Mouse (Mus musculus) intestine, embryonic 14.5 days (tissue): Measurements from ENCODE around the gene Zan. TPM values are rescaled to one million over a fixed set of nuclear protein-coding genes. Genes with fewer than 3 reads are reported as not detected.

Experiments used
- ATAC-seq: fragments of 200-750 bp; cut with Nextera tagmentation; replicated peaks from 2 replicates; pipeline ENCODE4 v1.8.0; 2017; ENCODE audit warnings: low read depth, moderate number of reproducible peaks, moderate TSS enrichment, moderate library complexity; ENCODE audit not compliant: low FRiP score, low TSS enrichment
- DNase-seq: peaks from one replicate; pipeline ENCODE4 v3.0.0-alpha.2; 2018; ENCODE audit warnings: low spot score
- H3K27ac ChIP-seq: fragments of 300-500 bp; sonication (generic); 2 replicates; pipeline ENCODE4 v1.5.1; 2014; ENCODE audit warnings: low read depth, mild to moderate bottlenecking, control low read depth
- H3K27me3 ChIP-seq: fragments of 300-500 bp; sonication (generic); replicated peaks from 2 replicates; pipeline ENCODE4 v1.6.1; 2014; ENCODE audit warnings: low read length, control low read depth; ENCODE audit not compliant: control insufficient read depth, insufficient read depth
- H3K36me3 ChIP-seq: fragments of 300-500 bp; sonication (generic); 2 replicates; pipeline ENCODE4 v1.6.1; 2014; ENCODE audit warnings: low read length, control low read depth; ENCODE audit not compliant: control insufficient read depth, insufficient read depth
- H3K4me1 ChIP-seq: fragments of 300-500 bp; sonication (generic); replicated peaks from 2 replicates; pipeline ENCODE4 v1.6.1; 2014; ENCODE audit warnings: low read length, control low read depth, mixed read lengths; ENCODE audit not compliant: control insufficient read depth, insufficient read depth
- H3K4me2 ChIP-seq: fragments of 300-500 bp; sonication (generic); 2 replicates; pipeline ENCODE4 v1.6.1; 2014; ENCODE audit warnings: low read length
- H3K4me3 ChIP-seq: fragments of 300-500 bp; sonication (generic); 2 replicates; pipeline ENCODE4 v1.5.1; 2014; ENCODE audit warnings: low read depth, low read length, control low read depth, mixed read lengths
- H3K9ac ChIP-seq: fragments of 300-500 bp; sonication (generic); 2 replicates; pipeline ENCODE4 v1.6.1; 2014; ENCODE audit warnings: mild to moderate bottlenecking, low read length
- H3K9me3 ChIP-seq: fragments of 300-500 bp; sonication (generic); 2 replicates; pipeline ENCODE4 v1.6.1; 2016; ENCODE audit warnings: low read length, control low read depth; ENCODE audit not compliant: control insufficient read depth
- WGBS: fragments of 180-500 bp; shearing (Covaris S2); extraction: QIAGEN DNeasy Blood & Tissue Kit; methylation state at CpG from one replicate; pipeline ENCODE4 v1.1.7; 2014; 5-methylcytosine and 5-hydroxymethylcytosine counted together
- polyA plus RNA-seq: library from polyadenylated mRNA; unstranded; fragments of >200 nt; fragmentation: Nextera tagmentation; extraction: Ambion mirVana; gene quantifications from 2 replicates; pipeline ENCODE4 v1.2.1, GENCODE M21; 2014

Zan gene
- polyA plus RNA-seq, 1 experiment from 2014 or later = 0.93 TPM

DNA sequence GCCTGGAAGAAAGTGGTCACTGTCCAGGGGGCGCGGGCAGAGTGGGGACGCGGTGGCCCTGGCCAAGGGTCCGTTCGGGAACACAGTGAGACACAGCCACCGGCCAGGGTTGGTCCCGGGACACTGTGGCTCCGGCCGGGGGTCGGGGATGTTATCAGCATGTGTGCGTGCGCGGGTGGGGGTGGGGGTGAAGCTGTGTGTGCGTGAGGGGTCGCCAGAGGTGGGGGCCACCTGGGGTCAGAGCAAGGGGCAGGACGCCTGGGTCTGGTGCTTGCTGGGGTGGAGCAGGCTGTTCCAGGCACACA, 8.9 kb upstream of the Zan start:
- DNase-seq = no peak
- H3K4me3 ChIP-seq = peak overlapping the region; percentile 26

DNA sequence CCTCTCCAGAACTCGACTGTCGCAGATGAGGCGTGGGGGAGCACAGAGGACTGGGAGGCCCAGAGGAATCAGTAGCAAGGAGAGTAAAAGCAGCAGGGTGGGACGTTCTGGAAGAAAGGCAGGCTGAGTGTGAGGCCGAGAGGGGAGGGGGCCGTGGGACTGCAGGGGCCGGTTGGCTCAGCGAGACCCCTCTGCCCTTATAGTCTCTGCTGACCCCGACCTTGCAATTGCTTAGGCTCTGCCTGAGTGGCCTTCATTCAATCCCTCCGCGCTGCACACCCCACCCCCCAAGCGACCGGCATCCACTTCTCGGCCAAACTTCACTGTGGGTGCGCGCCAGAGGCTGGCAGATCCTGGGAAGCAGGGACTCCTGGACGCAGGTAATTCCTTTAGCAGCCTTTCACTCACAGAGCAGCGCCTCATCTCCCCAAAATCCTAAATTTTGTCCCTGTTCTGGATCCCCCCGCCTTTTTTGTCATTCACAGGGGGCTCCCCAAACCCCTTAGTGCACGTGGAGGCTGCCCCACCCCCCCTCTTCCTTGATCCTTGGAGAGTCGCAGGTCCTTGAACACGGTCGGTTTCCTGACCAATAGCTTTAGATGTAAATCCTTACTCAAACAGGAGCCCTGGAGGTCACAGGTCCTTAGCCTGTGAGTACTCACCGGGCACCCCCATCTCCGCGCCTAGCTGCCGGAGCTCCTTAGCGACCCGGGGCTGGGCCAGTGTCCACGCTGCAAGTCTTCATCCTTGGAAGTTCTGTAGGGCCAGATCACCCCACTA, 8.4 kb upstream of the Zan start:
- peak; percentile 57 for DNase-seq
- no peaks in the 10 kb centered on the region; the same call in 1 of the 2 replicates for H3K4me1 ChIP-seq
- H3K27me3 ChIP-seq = peaks cover 16% of the 10 kb centered on the region; the same call in 1 of the 2 replicates
- H3K9me3 ChIP-seq = no peaks in the 10 kb centered on the region
- peak overlapping the region; percentile 46 for H3K4me2 ChIP-seq
- H3K4me3 ChIP-seq = peak overlapping the region; percentile 26
- ATAC-seq = no peak; the same call in 1 of the 2 replicates
- 6% methylated on average over 30 of the region's 30 CpGs for WGBS
- H3K36me3 ChIP-seq = no peaks in the 10 kb centered on the region
- peak overlapping the region; percentile 22; the same call in 1 of the 2 replicates for H3K9ac ChIP-seq
- H3K27ac ChIP-seq = no peak overlapping the region

More for the DNA sequence above, 8.9 kb upstream of the Zan start:
- Histone ChIP-seq H3K27me3 (peaks cover 16% of the 10 kb centered on the region; the same call in 1 of the 2 replicates), H3K9me3 (no peaks in the 10 kb centered on the region), H3K4me2 (peak overlapping the region; percentile 46), H3K27ac (no peak overlapping the region), H3K36me3 (no peaks in the 10 kb centered on the region), H3K4me1 (no peaks in the 10 kb centered on the region; the same call in 1 of the 2 replicates), H3K9ac (0 out of 2 replicates have a peak overlapping the region, but pooled peaks have one; percentile 22)
- ATAC-seq = no peak; the same call in 1 of the 2 replicates
- WGBS = 2% methylated on average over 17 of the region's 17 CpGs

DNA sequence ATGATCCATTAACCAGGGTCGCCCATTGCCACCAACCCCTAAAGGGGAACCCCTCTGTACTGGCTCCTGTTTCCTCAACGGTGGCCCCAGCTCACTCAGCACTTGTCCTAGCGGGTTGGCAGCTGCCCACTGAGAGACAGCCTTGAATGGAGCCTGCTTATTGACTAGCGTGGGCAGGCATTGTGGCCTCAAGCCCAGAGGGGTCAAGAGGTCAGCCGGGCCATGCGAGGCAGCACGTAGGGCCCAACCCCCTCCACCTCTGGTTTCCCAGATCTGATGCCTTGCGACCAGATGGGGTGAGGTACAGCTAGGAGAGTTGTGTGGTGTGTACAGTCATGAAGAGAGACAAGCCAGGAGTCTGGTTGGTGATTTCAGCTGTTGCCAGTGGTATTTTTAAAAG, 5.0 kb upstream of the Zan start:
- H3K4me3 ChIP-seq = no peak overlapping the region
- H3K27ac ChIP-seq = no peak overlapping the region
- ATAC-seq = no peak
- H3K4me1 ChIP-seq = no peaks in the 10 kb centered on the region; the same call in 1 of the 2 replicates
- H3K36me3 ChIP-seq = no peaks in the 10 kb centered on the region
- no peak overlapping the region for H3K9ac ChIP-seq
- H3K9me3 ChIP-seq = no peaks in the 10 kb centered on the region
- no peak overlapping the region for H3K4me2 ChIP-seq
- WGBS = 41% methylated on average over 8 of the region's 8 CpGs
- DNase-seq = no peak
- peaks cover 16% of the 10 kb centered on the region; the same call in 1 of the 2 replicates for H3K27me3 ChIP-seq

DNA sequence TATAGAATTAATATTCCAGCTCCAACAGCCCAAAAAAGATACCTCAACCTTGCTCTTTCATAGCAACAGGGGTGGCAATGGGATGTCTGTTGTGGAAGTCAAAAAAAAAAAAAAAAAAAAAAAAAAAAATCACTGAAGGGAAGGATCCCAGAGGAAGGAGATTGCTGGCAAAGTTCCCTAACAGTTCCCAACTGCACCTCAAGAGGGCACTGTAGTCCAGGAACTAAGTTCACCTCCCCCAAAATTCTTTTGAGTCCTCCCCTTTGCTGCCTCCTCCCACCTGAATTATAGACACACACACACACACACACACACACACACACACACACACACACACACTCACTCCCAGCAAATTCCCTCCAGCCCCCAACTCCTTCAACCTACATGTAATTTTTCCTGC, 4.3 kb upstream of the Zan start:
- Histone ChIP-seq H3K4me2 (no peak overlapping the region), H3K36me3 (no peaks in the 10 kb centered on the region), H3K27ac (no peak overlapping the region), H3K4me3 (no peak overlapping the region), H3K9me3 (no peaks in the 10 kb centered on the region), H3K4me1 (no peaks in the 10 kb centered on the region; the same call in 1 of the 2 replicates), H3K9ac (no peak overlapping the region), H3K27me3 (peaks cover 16% of the 10 kb centered on the region; the same call in 1 of the 2 replicates)
- no peak for ATAC-seq
- peak; percentile 94 for DNase-seq

DNA sequence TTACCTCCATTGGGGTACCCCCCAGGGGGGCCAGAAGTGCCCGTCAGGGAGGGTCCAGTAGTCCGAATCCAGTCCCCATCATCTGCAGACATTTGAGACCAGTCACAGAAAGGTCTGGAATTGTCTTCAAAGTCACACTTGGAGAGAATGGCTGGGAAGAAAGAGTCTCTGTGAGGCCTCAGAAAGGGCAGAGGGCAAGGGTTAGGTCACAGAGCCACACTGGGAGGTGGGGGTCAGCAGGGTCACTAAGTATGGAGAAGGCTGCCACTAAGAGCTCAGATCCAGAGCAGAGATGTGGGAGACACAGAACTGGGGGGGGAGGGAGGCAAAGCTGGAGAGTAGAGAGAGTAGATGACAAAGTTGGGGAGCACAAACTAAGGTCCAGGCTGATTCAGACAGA, 2.5 kb downstream of the Zan start:
- H3K4me3 ChIP-seq = no peak overlapping the region
- no peaks in the 10 kb centered on the region for H3K27me3 ChIP-seq
- H3K9me3 ChIP-seq = no peaks in the 10 kb centered on the region
- WGBS = 45% methylated on average over 2 of the region's 2 CpGs
- DNase-seq (no peak), ATAC-seq (no peak)
- no peaks in the 10 kb centered on the region for H3K4me1 ChIP-seq
- no peak overlapping the region for H3K9ac ChIP-seq
- no peak overlapping the region for H3K4me2 ChIP-seq
- no peak overlapping the region for H3K27ac ChIP-seq
- no peaks in the 10 kb centered on the region for H3K36me3 ChIP-seq

DNA sequence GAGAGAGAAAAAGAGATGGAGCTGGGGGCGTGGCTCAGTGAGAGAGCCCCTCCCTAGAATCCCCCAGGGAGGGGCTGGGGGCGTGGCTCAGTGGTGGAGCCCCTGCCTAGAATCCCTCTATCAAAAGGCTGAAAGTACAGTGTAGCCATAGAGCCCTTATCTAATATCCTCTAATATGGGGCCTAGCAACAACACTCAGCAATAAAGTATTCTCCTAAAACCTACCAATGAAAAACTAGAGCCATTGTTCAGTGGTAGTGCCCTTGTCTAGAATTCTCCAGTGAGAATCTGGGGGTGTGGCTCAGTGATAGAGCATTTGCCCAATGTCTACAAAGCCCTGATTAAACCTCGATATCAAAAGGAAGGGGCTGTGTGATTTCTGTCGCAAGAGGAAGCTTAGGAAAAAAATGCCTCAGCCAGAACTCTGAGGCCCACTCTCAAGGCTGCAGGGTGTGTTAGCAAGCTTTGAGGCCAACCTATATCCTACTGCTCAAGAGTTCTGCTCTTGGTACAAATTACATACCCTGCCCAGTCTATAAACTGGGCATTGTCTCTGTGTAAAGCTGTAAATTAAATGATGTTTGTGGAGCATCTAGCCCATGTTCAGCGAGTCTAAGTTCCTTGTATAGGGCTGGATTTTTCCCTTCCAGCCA, 4.5 kb downstream of the Zan start:
- no peaks in the 10 kb centered on the region for H3K36me3 ChIP-seq
- peak overlapping the region; percentile 72 for H3K27ac ChIP-seq
- H3K9me3 ChIP-seq = no peaks in the 10 kb centered on the region
- H3K9ac ChIP-seq = no peak overlapping the region
- no peaks in the 10 kb centered on the region for H3K4me1 ChIP-seq
- H3K4me2 ChIP-seq = no peak overlapping the region
- H3K27me3 ChIP-seq = no peaks in the 10 kb centered on the region
- ATAC-seq = peak; percentile 87
- DNase-seq = no peak
- no peak overlapping the region for H3K4me3 ChIP-seq
- 53% methylated on average over 5 of the region's 5 CpGs for WGBS

DNA sequence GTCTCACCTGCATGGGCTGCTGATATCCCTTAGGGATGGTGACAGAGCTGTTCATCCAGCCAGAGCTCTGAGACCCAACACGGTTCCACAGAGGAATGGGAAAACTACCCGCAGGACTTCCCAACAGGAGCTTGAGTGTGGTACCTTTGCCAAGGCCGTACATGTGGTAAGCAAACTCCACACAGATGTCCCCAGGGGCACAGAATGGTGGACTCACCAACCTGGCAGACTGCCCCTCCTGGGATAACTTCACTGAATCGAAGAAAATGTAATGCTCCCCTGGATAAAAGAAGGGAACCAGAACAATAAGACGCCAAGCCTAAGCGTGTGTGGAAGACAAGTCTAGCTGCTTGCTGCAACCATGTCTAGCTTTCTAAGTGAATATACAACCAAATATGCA, 9.9 kb downstream of the Zan start:
- Histone ChIP-seq H3K4me1 (no peaks in the 10 kb centered on the region), H3K27me3 (no peaks in the 10 kb centered on the region), H3K27ac (no peak overlapping the region), H3K4me3 (no peak overlapping the region), H3K9me3 (no peaks in the 10 kb centered on the region), H3K36me3 (no peaks in the 10 kb centered on the region), H3K9ac (no peak overlapping the region), H3K4me2 (no peak overlapping the region)
- DNase-seq (no peak), ATAC-seq (no peak)
- WGBS = 94% methylated on average over 6 of the region's 6 CpGs

DNA sequence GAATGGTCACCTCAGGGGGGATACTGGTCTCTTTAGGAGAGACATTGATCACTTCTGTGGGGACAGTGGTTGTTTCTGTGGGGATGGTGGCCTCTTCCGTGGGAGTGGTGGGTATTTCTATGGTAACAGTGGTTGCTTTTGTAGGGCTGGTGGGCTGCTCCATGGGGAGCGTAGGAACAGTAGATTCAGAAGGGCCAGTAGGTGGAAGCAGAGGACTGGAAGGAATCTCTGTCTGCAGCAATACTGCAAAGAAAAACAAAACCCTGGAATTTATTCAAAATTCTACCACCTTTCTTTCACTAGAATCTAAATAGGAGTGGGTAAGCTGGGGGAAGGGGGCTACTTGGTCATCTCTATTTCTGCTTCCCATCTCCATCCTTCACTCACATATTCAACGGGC, 11.8 kb downstream of the Zan start:
- H3K9me3 ChIP-seq = no peaks in the 10 kb centered on the region
- H3K36me3 ChIP-seq = no peaks in the 10 kb centered on the region
- WGBS = 46% methylated on average over 3 of the region's 3 CpGs
- ATAC-seq (no peak), DNase-seq (no peak)
- no peak overlapping the region for H3K9ac ChIP-seq
- H3K27ac ChIP-seq = no peak overlapping the region
- H3K4me2 ChIP-seq = no peak overlapping the region
- no peaks in the 10 kb centered on the region for H3K4me1 ChIP-seq
- H3K4me3 ChIP-seq = no peak overlapping the region
- no peaks in the 10 kb centered on the region for H3K27me3 ChIP-seq
